Mouse (Mus musculus): ENCODE data around the gene Exoc2.
A peak's percentile ranks its signal among the peaks of the same experiment; 100 is the strongest.

GRCm38 (mm10) chr13:30981666-30982065 is 7.8 kb upstream of the Exoc2 start:
- TF ChIP-seq CTCF (IDR thresholded peaks at IDR 0.05; ENCODE audit: control insufficient read depth, insufficient read depth, insufficient read length) (peak; percentile 46), FOSL1 (IDR thresholded peaks at IDR 0.05; ENCODE audit: insufficient read depth, low read length, poor library complexity, severe bottlenecking) (no peak), MAX (IDR thresholded peaks at IDR 0.05) (no peak)

Measured in C2C12 (cell line).